Mouse (Mus musculus) adrenal gland, adult (tissue): ENCODE measurements around the gene Gm7361.
"Not testable (repeated sequence)": the region's sequence is repeated elsewhere in the genome, so short reads cannot be mapped to it uniquely, and the experiment has no call there.

ENCODE experiments used
- DNase-seq, 2 experiments: peaks; one replicate each; pipeline ENCODE4 v3.0.0; 2022 to 2023; ENCODE audit warnings: low spot score in 1 of 2; ENCODE audit not compliant: inconsistent age in 2 of 2

Gene Gm7361

DNA sequence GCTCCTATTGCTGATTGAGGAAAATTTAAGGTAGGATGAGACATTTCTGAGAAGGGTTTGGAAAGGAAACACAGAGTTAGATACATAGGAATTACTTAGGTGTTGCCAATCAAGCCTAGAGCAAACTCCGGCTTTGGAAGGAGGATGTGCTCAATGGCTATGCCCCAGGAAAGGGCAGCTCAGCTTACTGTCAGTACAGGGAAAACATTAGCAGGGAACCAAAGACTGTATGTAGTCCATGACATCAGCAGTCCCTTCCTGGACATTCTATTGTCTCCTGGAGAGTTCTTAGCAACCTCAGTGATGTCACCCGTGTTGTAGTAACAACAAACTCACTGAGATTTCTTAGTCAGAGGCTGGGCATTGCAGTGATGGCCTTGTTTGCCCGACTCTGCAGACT lies at the start of gene Gm7361:
Gene Gm7361 (plus strand): TSS at position 301 of the 400 bp plus-strand sequence.
- not testable (repeated sequence) for DNase-seq

DNA sequence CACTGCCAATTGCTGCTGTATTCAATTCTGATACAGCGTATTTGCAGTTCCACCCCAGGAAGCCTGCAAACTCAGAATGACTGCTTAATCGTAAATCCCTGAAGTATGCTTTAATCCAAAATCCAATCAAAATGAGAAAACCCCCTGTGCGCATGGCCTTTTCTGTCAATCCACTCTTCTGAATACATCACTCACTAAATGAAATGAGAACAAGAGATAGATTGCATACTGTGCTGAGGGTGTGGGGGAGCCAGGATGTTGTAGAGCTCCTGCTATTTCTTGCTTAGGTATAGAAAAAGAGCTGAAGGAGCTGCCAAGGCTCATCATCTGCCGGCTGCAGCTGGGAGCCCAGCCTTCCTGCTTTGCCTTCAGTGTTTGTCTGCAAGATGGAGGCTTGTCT lies 46.5 kb upstream of the Gm7361 start:
- no peak for DNase-seq

DNA sequence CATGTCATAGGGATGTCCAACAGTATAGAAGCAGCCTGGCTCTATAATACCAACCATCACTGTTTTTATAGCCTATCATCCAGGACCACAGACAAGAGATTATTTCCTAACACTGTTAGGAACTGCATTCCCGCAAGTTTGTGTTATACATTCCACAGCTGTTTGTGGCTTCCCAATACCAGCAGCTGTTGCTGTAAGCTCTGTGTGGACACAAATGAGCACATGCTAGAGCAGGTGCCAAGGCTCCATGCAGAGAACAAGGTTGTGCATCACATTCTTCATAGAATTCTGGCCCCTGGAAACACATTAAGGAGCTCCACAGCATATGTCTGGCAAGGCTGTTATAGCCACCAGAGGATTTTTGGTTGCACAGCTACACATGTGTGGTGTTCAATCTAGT lies 35.4 kb upstream of the Gm7361 start:
- no peak for DNase-seq

DNA sequence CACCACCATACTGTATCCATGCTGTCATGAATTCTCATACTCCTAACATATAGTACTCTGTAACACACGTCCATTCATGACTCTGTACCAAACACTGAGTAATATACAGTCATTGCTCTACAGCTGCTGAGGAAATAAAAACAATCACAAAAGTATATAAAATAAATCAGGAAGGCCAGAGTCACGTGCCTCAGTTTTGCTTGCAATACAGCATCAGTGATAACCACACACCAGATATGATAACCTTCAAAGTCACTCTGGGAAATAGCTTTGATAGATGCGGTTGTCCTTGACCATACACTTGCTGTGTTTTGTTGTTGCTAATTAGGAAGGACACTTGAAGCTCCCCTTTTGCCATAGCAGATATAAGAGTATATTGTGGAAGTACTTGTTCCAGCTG lies 9.2 kb downstream of the Gm7361 start:
- peak in 1 of 2 experiments; percentile 51 for DNase-seq

DNA sequence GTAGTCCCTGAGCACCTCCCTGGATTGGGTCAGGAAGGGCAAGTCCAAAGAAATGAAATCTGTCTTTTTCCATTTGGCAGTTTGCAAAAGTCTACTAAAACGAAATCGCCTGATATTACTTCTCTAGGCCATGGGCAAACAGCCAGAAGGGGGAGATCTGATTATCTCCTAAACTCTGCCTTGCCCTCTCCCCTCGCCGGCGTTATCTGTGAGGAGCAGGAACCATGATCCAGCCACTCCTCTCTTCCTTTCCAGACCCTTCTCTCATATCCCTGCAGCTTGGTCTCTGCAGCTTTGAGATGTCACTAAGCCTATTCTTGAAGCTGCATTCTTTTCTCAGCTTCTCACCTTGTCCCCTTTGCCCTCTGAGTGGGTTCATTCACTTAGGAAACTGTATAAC lies 22.9 kb downstream of the Gm7361 start:
- no peak for DNase-seq

DNA sequence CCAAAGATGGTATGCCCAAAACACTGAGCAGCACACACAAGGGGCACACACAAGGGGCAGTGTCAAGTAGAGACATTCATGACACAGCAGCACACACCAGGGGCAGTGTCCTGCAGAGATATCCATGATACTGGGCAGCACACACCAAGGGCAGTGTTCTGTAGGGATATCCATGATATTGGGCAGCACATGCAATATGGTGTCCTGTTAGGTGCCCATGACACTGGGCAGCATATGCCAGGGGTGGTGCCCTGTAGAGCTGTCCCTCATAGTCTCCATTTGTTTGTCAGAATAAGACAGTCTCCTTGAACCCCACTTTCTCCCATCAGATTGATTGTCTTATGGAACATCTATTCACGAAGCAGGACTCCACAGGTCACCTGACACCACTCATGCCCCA lies 24.2 kb downstream of the Gm7361 start:
- DNase-seq = no peak

DNA sequence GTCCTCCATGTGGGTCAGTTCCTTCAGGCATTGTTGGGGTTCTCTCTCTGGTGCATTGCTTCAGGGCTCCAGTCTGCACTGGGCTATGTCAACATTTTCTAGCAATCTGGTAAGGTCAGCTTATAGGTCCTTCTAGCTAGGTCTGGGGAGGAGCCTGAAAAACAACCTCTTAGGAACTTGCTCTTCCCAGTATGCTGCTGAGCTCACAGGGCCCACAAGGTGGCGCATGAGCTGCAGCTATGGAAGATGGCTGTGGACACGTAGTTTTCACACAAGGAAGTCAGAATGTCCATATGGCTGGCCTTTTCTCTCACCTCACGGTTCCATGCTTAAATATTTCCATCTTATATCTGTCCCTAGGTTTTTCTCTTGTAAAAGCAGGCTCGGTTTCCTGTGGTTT lies 24.8 kb downstream of the Gm7361 start:
- DNase-seq = peak; percentile 37 to 82

DNA sequence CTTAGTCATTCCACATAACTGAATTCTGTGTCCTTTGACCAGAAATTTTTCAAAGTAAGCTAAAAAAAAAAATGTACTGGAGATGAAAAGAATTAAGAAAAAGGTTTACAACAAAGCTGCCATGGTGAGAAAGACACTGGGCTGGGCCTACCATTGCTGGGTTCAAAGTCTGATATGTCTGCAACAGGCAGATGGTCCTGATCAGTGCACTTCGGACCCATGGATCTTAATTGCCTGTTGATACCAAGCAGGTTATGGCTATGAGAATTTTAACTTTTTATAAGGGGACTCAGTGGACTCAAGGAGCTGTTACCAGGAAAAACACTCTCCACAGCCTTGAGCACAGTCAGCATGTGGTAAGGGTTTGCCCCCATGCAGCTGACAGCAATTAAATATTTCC lies 25.9 kb downstream of the Gm7361 start:
- no peak for DNase-seq

DNA sequence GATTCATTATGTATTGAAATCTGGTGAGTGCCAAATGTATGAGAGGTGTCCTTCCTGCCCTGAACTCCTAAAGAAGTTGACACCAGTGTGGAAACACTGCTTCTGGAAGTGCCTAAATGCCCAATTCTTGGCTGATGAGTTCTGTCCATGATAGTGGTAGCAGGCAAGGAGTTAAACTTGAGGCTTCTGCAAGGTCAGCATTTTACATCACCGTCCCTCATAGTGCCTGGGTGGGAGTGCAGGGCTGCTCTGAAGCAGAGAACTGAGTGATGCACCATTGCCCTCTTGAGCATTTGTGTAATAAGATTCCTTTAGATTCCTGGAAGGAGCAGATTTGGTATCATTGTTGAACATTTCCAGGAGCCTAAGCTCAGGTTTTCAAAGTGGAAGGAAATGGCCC lies 34.1 kb downstream of the Gm7361 start:
- DNase-seq = no peak

DNA sequence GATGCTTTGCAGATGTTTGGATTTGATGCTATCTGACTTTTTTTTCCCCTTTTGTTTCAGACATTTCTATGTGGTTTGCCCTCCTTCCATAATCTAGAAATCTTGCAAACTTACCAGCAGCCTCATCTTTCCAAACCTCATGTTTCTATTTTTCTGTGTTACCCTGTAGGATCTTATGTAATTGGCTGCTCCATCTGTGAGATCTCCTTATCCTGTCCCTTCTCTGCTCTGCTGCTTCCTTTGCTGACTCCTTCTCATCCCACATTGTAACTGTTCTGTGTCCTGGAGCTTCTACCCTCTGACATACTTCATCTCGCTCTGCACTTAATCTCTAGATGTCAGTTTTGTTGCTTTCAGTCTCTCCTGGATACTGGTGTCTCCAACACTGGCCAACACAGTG lies 35.8 kb downstream of the Gm7361 start:
- no peak for DNase-seq
